Mouse (Mus musculus) embryonic facial prominence, embryonic 11.5 days (tissue): ENCODE results near the gene Irx4. TPM values are rescaled to one million over a fixed set of nuclear protein-coding genes. Genes with fewer than 3 reads are reported as not detected.

Experiments
- ATAC-seq: fragments of 200-750 bp; cut with Nextera tagmentation; replicated peaks from 2 replicates; pipeline ENCODE4 v1.8.0; 2017; ENCODE audit warnings: low read depth; ENCODE audit not compliant: insufficient number of reproducible peaks, low FRiP score, low TSS enrichment
- DNase-seq: peaks from one replicate; pipeline ENCODE4 v3.0.0-alpha.2; 2015; ENCODE audit warnings: low spot score
- H3K27ac ChIP-seq: fragments of 300-500 bp; sonication (generic); replicated peaks from 2 replicates; pipeline ENCODE4 v1.5.1; 2014; ENCODE audit warnings: mild to moderate bottlenecking, low read depth, low read length, control low read depth
- H3K27me3 ChIP-seq: fragments of 300-500 bp; sonication (generic); 2 replicates; pipeline ENCODE4 v1.6.1; 2014; ENCODE audit warnings: mild to moderate bottlenecking, low read length, moderate library complexity, mixed read lengths; ENCODE audit not compliant: control insufficient read depth, insufficient read depth
- H3K36me3 ChIP-seq: fragments of 300-500 bp; sonication (generic); replicated peaks from 2 replicates; pipeline ENCODE4 v1.6.1; 2014; ENCODE audit warnings: low read depth, mild to moderate bottlenecking, low read length, moderate library complexity, mixed read lengths; ENCODE audit not compliant: control insufficient read depth, insufficient read depth
- H3K4me1 ChIP-seq: fragments of 300-500 bp; sonication (generic); 2 replicates; pipeline ENCODE4 v1.6.1; 2014; ENCODE audit warnings: low read length, mixed read lengths; ENCODE audit not compliant: control insufficient read depth, insufficient read depth
- H3K4me2 ChIP-seq: fragments of 300-500 bp; sonication (generic); 2 replicates; pipeline ENCODE4 v1.6.1; 2014; ENCODE audit warnings: low read depth, mild to moderate bottlenecking, control low read depth, low read length, moderate library complexity
- H3K4me3 ChIP-seq: fragments of 300-500 bp; sonication (generic); 2 replicates; pipeline ENCODE4 v1.5.1; 2014; ENCODE audit warnings: low read depth, low read length, control low read depth
- H3K9ac ChIP-seq: fragments of 300-500 bp; sonication (generic); replicated peaks from 2 replicates; pipeline ENCODE4 v1.6.1; 2014; ENCODE audit warnings: mild to moderate bottlenecking, control low read depth, low read length
- H3K9me3 ChIP-seq: fragments of 300-500 bp; sonication (generic); replicated peaks from 2 replicates; pipeline ENCODE4 v1.6.1; 2016; ENCODE audit warnings: mild to moderate bottlenecking, low read length, inconsistent platforms, mixed read lengths; ENCODE audit not compliant: control insufficient read depth
- WGBS: fragments of 180-500 bp; shearing (Covaris S2); extraction: QIAGEN DNeasy Blood & Tissue Kit; methylation state at CpG from one replicate; pipeline ENCODE4 v1.1.7; 2014; 5-methylcytosine and 5-hydroxymethylcytosine counted together
- polyA plus RNA-seq: library from polyadenylated mRNA; unstranded; fragments of >200 nt; fragmentation: Nextera tagmentation; extraction: Ambion mirVana; gene quantifications from 2 replicates; pipeline ENCODE4 v1.2.1, GENCODE M21; 2014

Gene Irx4
- polyA plus RNA-seq, 1 experiment from 2014 or later, result 2.8 TPM

- DNase-seq (no peak), ATAC-seq (no peak)
- Histone ChIP-seq H3K9ac (no peak overlapping the region), H3K27ac (no peak overlapping the region), H3K27me3 (no peaks in the 10 kb centered on the region), H3K4me2 (no peak overlapping the region), H3K9me3 (no peaks in the 10 kb centered on the region), H3K36me3 (no peaks in the 10 kb centered on the region), H3K4me3 (no peak overlapping the region), H3K4me1 (no peaks in the 10 kb centered on the region)
- 80% methylated on average over 6 of the region's 6 CpGs for WGBS
Measured at GRCm38 (mm10) chr13:73290206-73290605, 29.9 kb downstream of the Irx4 start.

DNA sequence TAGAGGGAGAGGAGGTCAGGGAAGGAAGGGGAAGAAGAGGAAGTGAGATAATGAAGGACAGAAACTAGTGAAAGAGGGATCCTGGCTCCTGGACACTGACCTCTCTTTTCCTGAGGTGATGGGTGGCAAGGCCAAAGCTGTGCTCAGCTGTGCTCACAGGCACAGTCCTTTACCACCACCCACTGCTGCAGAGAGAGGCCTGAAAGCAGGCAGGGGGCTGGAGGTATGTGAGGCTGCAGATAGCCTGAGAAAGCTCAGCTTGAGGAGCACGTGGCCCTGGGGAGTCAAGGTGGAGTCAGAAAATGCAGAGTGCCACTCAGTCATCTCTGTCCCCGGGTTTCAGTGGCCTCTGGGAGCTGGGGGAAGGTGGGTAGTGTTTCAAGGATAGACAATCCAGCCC lies 30.8 kb downstream of the Irx4 start:
- no peak overlapping the region for H3K27ac ChIP-seq
- WGBS, result 26% methylated on average over 2 of the region's 2 CpGs
- DNase-seq (no peak), ATAC-seq (no peak)
- no peak overlapping the region for H3K4me2 ChIP-seq
- H3K4me1 ChIP-seq, result no peaks in the 10 kb centered on the region
- H3K9me3 ChIP-seq, result no peaks in the 10 kb centered on the region
- H3K4me3 ChIP-seq, result no peak overlapping the region
- H3K36me3 ChIP-seq, result no peaks in the 10 kb centered on the region
- no peaks in the 10 kb centered on the region for H3K27me3 ChIP-seq
- no peak overlapping the region for H3K9ac ChIP-seq

DNA sequence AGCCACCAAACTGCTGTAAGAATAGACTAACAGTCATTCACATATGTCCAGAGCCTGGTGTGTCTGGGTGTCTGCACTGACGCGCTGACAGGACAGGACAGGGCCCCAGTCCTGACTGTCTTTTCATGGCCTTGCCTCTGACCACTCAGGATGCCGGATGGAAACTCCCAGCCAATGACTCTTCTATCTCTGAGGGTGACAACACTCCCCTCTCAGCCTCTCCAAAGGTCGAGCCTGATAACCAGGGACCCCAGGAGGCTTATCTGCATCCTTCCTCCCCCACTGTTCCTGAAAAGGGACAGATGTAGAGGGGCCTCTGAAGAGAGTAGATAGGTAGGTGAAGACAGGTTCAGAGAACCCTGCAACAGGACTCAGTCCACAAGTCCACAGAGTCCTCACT lies 38.4 kb downstream of the Irx4 start:
- Histone ChIP-seq H3K27ac (no peak overlapping the region), H3K4me1 (no peaks in the 10 kb centered on the region), H3K9me3 (no peaks in the 10 kb centered on the region), H3K9ac (no peak overlapping the region), H3K27me3 (no peaks in the 10 kb centered on the region), H3K4me2 (no peak overlapping the region), H3K36me3 (no peaks in the 10 kb centered on the region), H3K4me3 (no peak overlapping the region)
- 68% methylated on average over 4 of the region's 4 CpGs for WGBS
- ATAC-seq, result no peak
- DNase-seq, result no peak

DNA sequence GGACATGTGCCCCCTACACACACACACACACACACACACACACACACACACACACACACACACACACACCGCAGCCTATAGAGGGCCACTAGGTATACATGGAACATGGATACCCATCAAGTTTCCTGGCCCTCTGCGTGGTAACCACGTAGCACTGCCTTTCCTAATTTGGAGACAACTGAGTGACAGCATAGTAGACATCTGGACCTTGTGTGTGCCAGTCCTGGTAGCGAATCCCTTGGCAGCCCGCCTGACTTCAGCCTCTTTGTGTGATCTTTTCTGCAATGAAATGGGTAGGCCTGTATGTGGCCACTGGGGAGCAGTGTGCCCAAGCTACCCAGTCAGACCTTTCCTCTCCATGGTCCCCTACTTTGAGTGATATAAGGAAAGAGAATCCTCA lies 39.0 kb downstream of the Irx4 start:
- no peaks in the 10 kb centered on the region for H3K27me3 ChIP-seq
- H3K9ac ChIP-seq, result no peak overlapping the region
- DNase-seq (no peak), ATAC-seq (no peak)
- H3K4me2 ChIP-seq, result no peak overlapping the region
- no peaks in the 10 kb centered on the region for H3K36me3 ChIP-seq
- no peak overlapping the region for H3K4me3 ChIP-seq
- 93% methylated on average over 5 of the region's 5 CpGs for WGBS
- no peaks in the 10 kb centered on the region for H3K9me3 ChIP-seq
- no peak overlapping the region for H3K27ac ChIP-seq
- H3K4me1 ChIP-seq, result no peaks in the 10 kb centered on the region

DNA sequence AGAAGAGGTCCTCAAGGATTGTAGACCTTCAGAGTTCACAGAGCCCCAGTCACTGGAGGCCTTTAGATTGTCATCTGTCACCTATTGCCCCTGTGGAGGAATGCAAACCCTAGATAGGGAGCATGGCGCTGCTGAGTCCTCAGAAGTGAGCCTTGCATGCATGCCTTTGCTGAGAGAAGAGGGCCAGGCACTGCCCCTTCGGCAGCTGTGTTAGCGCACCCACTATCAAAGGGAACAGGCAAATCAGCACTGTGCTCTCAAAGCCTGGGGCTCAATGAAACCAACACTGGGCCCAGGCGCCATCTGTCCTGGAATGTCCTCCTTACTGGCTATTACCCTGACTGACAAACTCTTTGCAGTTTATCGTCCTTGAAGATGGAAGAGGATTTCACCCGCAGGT lies 44.5 kb downstream of the Irx4 start:
- H3K27me3 ChIP-seq, result no peaks in the 10 kb centered on the region
- no peak for DNase-seq

DNA sequence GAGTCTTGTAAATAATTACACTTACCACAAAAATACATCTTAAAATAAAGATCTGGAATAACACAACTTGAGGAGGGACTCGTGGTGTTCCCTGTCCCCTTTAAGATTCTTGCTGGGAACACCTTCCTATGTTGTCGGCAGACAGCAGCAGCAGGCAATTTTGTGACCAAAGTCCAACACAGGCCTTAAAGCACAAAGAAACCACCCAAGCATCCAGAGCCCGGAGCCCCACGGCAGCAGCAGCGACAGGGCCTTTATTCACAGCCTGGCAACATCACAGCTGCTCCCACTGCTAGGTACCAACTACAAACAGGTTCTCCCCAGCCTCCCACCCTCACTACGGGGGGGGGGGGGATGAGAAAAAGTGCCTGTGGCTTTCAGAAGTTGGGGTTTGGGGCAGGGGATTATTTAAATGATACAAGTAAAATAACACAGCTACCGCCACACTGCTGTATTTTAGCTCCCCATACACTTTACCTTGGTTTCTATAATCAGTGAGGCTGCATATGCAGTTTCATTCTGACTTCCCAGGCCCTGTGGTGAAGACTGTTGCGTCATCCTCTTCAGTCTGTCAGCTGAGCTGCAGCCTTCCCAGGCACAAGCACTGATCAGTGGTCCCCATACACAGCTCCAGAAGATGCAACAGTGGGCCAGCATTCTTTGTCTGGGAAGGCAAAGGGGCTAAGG lies 45.3 kb downstream of the Irx4 start:
- Histone ChIP-seq H3K27me3 (no peaks in the 10 kb centered on the region), H3K9ac (no peak overlapping the region), H3K4me3 (no peak overlapping the region), H3K9me3 (no peaks in the 10 kb centered on the region), H3K27ac (no peak overlapping the region), H3K4me1 (no peaks in the 10 kb centered on the region), H3K4me2 (no peak overlapping the region), H3K36me3 (no peaks in the 10 kb centered on the region)
- 42% methylated on average over 8 of the region's 8 CpGs for WGBS
- DNase-seq (no peak), ATAC-seq (no peak)

More for the DNA sequence above, 44.5 kb downstream of the Irx4 start:
- Histone ChIP-seq H3K36me3 (no peaks in the 10 kb centered on the region), H3K9me3 (no peaks in the 10 kb centered on the region), H3K27ac (no peak overlapping the region), H3K4me2 (no peak overlapping the region), H3K4me3 (no peak overlapping the region), H3K4me1 (no peaks in the 10 kb centered on the region), H3K9ac (no peak overlapping the region)
- ATAC-seq, result no peak
- 62% methylated on average over 6 of the region's 6 CpGs for WGBS

- Histone ChIP-seq H3K36me3 (no peaks in the 10 kb centered on the region), H3K4me3 (no peak overlapping the region), H3K27me3 (no peaks in the 10 kb centered on the region), H3K4me1 (no peaks in the 10 kb centered on the region), H3K4me2 (no peak overlapping the region), H3K9ac (no peak overlapping the region), H3K27ac (no peak overlapping the region), H3K9me3 (no peaks in the 10 kb centered on the region)
- ATAC-seq (no peak), DNase-seq (no peak)
- WGBS, result 44% methylated on average over 4 of the region's 4 CpGs
Measured at GRCm38 (mm10) chr13:73306085-73306410, 45.8 kb downstream of the Irx4 start.

DNA sequence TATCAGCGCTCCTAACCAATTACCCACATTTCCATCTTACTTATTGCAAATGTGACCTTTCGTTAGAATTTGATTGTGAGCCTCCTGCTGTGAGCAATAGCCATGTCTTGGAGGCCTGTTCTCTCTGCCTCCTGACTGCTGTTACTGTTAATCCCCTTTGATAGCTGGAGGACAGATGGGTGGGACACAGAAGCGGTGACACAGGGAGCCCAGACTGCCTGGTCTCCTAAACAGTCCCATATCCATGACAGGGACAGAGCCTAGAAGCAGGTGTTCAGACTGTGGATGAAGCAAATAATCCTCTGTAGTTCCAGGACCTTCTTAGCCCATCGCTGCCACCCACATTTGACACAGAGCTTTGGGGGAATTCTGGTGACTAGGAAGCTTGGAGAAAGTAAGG lies 46.2 kb downstream of the Irx4 start:
- 55% methylated on average over 4 of the region's 4 CpGs for WGBS
- no peaks in the 10 kb centered on the region for H3K4me1 ChIP-seq
- H3K9me3 ChIP-seq, result no peaks in the 10 kb centered on the region
- no peak overlapping the region for H3K4me2 ChIP-seq
- no peak overlapping the region for H3K9ac ChIP-seq
- ATAC-seq (no peak), DNase-seq (no peak)
- no peaks in the 10 kb centered on the region for H3K36me3 ChIP-seq
- H3K27me3 ChIP-seq, result no peaks in the 10 kb centered on the region
- H3K27ac ChIP-seq, result no peak overlapping the region
- H3K4me3 ChIP-seq, result no peak overlapping the region
